Mouse (Mus musculus) left cerebral cortex, adult 8-10 months (tissue): ENCODE results near the gene Wdr90. TPM values are rescaled to one million over a fixed set of nuclear protein-coding genes. Genes with fewer than 3 reads are reported as not detected.

Source experiments
- DNase-seq, 2 experiments: peaks; one replicate each; pipeline ENCODE4 v3.0.0; 2022; ENCODE audit warnings: low spot score in 2 of 2
- total RNA-seq, 4 experiments: library from RNA; stranded (reverse); gene quantifications; 2 replicates each; pipeline ENCODE4 v1.2.4; 2022

The Wdr90 gene
- total RNA-seq, 4 experiments from 2014 or later = 23.4 to 29.1 (median 24.5) TPM

DNA sequence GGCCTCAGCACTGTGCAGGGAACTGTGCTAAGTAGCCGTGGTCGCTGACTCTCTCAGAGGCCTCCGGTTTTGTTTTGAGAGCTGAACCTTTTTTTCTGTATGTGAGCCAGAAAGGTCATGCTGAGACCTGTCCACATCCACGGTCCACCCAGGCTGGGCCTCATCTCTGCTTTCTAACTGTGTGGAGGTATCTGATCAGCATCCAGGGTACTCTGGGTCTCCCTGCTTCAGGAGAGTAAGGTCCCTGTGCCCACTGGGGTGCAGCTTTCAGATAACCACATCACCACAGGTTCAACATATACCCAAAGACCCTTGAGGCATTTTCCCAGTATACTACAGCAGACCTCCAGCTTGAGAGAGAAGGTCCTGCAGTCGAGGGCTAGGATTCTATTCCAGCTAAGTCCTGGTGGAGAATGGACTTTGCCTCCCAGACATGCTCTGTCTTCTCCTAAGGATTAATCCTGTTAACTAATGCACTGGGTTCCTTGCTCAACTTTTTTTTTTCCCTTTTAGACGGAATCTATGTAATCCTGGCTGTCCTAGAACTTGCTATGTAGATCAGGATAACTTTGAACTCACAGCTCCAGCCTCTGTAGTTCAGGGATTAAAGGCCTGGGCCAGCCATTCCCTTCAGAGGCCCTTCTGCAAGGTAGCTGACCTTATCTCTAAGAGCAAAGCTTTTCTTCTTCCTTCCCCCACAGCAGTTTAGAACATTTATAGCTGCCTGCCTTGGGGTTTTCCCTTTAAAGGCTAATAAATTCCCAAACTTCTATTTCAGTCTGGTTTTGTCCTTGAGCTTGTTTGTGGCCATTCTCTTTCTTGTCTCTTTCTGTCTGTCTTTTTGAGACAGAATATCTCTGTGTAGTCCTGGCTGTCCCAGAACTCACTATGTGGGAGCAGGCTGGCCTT is 657 bp upstream of the Wdr90 start:
- DNase-seq = no peak

DNA sequence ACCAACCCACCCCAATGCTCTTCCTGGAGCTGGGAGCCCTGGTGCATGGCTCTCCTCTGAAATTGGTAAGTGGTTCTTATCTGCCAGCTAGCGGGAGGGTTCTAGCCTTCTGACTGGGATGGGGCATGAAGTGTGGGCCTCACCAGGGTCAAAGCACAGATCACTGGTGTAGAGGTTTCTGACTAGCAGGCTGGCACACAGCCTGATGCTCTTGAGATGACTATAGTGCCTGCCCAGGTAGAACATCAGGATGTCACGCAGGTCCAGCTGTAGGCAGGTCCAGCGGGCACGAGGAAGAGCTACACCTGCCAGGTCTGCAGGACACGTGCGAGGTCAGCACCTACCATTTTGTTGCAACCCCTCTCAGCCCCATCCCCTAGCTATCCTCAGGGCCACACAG is 1.1 kb downstream of the Wdr90 start:
- no peak for DNase-seq

DNA sequence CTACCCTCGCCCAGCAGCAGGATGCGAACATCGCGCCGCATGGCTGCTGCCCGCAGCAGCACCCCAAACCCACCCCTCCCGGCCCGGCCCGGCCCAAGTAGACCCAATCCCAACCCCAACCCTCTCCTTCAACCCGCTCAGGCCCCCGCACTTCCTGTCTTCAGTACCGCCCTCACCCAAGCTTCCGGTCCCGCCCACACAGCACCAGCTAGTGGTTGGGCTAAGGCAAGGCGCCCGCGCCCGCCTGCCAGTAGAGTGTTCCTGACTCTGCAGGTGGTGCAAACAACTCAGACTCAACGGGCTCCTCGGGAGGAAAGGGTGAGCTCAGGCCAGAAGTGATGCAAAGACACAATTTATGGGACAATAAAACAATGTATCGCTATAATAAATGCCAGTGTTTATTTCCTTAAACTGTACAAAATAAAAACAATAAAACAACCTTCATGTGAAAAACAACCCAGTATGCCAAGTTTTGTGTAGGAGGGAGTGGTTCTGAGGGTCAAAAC is 16.9 kb downstream of the Wdr90 start, which contains the start of gene Rhot2:
Rhot2 (minus strand) TSS at position 456 of the 506 bp plus-strand sequence.
- DNase-seq = peak; percentile 78 to 94

DNA sequence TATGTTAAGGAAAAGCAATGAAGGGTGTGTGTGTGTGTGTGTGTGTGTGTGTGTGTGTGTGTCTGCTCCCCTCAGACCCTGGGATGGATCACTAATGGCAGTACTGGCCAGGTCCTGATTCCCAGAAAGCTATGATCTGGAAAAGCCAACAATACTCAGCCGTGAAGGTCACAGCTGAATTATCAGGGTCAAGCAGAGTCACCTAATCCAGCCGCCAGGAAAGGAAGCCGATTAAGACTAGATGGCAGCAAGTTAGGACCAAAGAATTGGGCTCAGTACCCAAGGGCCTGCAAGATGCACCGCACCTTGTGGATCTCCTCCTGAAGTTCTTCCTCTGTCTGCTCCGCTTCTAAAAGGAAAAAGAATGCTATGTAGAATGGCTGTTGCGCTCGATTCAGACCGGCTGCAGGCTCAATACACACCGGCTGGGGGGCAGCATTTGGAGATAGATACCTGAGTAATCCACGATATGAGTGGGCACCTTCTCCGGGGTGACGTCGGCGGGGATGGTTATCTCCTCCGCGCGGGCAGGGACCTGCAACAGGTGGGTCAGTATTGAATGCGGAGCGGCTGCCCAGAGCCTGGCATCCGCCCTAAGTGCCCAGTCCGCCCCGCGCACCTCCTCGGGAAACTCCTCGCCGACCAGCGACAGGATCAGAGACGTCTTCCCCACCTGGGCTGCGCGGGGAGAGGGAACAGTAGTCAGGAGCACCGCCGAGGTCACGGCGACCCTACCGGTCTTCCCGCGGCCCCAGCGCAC is 17.5 kb downstream of the Wdr90 start:
- peak in 1 of 2 experiments; percentile 27 for DNase-seq

DNA sequence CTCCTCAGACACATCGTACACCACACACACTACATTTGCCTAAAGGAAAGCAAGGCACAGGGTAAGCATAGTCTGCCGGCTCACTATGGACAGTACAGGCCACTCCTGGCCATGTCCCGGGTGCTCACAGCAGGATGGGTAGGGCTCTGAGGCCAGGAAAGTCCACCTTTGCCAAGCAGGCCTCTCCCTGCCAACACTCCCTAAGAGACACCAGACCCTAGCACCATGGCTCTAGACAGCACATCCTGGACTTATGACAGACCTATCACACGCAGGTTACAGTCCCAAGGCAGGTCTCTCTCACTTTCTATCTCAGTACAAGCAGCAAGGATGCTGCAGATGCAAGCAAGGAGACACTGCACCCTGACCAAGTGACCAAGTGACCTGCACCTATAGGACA is 18.2 kb downstream of the Wdr90 start:
- DNase-seq = no peak

DNA sequence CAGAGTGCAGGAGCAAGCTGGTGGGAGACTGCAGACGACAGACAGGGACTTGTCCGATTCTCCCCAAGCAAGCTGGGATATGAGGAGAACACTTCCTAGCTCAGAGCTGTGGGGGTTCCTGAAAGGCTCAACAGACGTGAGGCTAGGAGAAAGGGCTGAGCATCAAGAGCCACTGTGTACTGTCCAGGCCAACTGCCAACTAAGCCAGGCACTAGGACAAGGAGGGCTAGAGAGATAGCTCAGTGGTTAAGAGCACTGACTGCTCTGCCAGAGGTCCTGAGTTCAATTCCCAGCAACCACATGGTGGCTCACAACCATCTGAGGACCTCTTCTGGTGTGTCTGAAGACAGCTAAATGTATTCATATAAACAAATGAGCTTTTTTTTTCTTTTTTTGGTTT is 18.8 kb downstream of the Wdr90 start:
- DNase-seq = no peak

DNA sequence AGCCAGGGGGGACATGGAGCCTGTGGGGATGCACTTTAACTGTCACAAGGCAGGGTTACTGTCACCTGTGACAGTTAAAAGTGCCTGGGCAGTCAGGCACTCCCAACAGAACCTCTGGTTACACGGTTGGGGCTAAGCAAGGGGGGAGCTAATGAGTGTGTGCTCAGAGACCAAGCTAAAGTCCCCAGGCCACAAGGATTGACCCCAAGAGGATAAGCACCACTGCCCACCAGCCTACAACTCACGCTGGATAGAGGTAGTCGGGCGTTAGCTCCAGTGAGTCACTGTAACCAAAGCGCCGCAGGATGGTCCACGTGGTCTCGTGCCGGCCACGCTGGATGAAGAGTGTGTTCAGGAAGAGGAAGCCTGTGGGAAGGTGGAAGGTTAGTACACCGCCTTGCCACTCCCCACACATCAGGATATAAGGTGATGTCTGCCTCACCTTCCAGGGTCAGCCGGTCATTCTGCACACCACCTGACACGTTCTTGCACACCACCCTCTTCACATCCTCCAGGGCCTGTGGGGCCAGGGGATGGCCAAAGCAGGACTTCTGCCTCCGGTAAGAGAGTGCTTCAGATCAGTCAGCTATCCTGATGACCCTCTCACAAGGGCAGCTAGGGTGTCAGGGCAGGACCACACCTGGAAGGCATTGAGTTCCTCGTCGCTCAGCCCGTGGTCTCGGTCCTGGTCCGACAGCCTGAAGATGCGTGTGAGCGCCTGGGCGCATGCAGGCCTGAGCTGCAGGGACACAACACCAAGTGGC is 20.0 kb downstream of the Wdr90 start, which contains the start of gene Gm20683:
Gm20683 (minus strand) TSS at position 647 of the 764 bp plus-strand sequence.
- DNase-seq = no peak

DNA sequence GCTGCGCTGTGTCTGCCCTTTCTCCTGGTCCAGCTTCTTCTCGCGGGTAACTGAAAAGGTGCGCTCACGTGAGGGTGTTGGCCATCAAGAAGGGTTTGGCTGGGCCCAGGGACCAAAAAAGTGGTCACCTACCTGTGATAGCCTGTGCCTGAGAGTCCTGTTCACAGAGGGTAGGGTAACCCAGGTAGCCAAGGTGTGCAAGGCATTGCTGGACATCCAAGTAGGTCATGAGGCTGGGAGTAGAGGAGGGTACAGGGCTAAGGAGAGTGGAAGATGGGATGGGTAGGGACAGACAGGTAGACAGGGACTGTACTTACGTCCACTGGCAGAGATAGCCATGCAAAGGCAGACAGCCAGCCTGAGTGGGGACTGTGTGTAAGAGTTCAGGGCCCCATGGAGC is 20.8 kb downstream of the Wdr90 start:
- DNase-seq = no peak

DNA sequence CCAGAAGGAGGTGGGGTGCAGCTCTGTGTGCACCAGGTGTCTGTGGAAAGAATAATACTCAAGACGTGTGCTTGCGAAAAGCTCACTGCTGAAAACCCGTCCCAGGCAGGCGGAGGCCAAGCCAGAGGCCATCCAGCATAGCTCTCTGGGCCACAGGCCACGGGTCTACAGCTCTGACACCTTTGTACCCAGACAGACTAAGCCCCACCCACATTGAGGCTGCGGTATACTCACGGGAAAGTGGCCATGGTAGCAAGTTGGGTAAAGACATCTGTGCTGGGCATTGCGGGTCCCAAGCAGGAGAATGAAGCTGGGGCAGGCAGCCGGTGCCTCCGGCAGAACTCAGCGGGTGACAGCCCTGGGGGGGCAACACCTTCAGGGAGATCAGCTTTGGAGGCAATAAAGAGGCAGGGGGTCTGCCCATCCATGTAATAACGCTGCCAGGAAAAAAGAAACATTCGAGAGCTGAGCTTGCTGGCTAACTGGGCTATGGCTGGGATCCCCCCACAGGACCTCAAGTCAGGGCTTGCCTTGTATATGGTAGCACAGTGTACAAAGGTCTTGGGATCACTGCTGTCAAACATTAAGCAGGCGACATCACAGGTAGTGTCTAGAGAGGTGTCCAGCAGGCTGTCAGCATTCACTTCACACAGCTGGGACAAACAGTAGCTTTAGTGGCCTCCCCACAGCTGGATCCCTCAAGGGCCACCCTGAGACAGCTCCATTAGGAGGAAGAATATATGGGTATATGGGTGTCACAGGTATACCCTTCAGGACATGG is 21.7 kb downstream of the Wdr90 start:
- DNase-seq = no peak

DNA sequence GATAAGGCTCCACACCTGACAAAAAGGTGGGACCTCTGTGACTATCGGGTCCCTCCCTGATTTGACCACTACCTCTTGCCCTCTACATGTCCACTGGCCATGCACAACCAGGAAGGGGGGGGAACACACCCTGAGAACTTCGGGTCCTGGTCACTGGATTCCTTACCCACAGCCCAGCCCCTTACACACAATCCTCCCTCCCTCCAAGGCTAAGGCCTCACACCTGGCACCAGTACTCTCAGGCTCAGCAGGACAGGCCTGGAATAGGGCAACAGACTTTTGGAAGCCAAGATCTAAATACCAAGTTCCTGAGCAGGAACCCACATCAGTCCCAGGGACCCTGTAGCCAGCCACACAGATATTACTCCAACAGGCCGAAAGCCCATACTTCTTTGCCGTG is 22.4 kb downstream of the Wdr90 start:
- no peak for DNase-seq

DNA sequence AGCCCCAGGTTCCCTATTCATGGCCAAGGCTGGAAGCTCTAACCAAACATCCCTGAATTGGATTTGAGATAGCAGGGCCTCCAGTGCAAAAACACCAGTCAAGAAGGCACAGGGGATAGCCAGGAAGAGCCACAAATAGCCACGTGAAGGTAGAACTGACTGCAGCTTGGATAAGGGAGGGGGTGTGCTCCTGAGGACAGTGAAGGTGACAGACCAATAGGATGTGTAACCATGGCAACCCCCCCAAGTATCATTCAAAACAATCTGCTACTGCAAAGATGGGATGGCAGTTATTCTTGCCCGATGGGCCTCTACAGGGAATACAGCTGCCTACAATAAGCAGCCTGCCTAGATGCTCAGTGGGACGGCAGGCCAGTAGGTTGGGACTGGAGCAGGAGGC is 23.8 kb downstream of the Wdr90 start:
- no peak for DNase-seq

DNA sequence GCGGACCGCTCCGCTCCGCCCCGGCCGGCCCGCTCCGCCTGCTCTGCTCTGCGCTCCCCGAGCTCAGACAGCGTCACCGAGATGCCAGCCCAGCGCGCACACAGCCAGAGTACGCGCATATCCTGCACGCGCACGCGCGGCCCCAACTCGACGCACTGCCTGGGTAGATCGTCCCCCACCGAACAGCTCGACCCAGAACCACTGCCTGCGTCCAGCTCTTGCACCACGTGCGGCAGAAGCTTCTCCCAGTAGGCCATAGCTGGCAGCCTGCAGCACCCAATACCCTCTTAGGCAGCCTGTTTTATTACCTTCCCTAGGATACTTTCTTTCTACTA is 24.3 kb downstream of the Wdr90 start, which contains the start of gene Rhbdl1:
Rhbdl1 (minus strand) TSS at position 220 of the 335 bp plus-strand sequence.
- DNase-seq = peak in 1 of 2 experiments; percentile 84

DNA sequence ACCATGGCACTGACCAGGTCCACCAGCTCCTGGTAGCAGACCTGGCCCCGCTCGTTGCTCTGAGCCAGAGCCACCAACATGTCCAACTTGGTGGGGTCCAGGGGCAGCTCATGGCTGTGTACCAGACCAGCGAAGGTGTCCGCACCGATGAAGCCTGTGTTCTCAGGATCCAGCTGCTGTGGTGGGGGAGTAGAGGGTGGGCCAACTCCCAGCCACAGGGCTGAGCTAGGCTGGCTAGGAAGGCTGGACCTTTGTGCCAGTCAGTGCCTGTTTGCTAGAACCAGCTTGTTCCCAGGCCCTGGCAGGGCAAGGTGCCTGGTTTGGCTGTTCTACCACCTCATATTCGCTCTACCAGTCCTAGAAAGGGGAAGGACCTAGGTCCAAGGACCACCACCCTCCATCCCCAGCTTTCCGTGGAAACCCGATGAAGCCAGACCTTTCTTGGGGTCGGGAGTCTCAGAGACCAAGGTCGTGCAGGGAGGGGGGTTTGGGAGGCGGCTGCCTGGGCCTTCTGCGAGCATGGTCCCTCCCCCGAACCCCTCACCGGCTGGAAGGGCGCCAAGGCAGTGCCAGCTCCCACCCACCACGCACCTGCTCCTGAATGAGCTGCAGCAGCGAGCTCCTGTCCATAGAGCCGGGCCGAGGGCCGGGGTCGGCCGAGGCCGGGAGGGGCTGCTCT is 24.8 kb downstream of the Wdr90 start:
- peak in 1 of 2 experiments; percentile 42 for DNase-seq

DNA sequence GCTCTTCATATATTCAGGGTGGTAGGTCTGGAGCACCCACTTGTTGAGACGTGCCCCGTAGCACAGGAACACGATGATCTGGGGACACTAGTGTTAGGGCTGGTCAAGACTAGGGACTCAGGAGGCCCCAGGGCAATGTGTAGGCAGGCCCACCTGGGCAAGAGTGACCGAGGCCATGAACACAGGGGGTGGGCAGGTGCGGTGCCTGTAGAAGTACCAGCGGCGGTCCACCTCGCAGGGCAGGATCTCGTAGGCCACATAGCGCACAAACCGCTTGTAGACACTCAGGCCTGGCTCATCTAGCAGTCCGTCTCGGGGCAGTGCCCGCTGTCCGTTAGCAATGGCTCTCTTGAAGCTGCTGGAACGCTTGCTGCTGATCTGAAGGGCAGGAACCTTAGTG is 25.5 kb downstream of the Wdr90 start:
- DNase-seq = no peak

DNA sequence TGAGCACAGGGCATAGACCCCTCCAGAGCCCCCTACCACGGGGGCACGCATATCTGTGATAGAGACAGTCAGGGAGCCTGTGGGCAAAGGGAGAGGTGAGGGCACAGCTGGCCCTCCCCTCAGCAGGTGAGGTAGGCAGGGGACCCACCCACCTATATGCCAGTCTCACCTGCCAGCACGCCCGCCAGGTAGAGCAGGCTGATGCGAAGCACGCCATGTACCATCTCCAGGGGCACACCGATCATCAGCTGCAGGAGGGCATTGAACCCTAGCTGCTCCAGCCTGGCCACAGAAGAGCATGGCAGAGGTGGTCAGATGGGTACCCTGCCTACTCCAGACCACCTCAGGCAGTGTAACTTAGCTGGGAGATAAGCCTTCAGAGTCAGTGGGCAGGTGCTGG is 26.0 kb downstream of the Wdr90 start:
- no peak for DNase-seq

DNA sequence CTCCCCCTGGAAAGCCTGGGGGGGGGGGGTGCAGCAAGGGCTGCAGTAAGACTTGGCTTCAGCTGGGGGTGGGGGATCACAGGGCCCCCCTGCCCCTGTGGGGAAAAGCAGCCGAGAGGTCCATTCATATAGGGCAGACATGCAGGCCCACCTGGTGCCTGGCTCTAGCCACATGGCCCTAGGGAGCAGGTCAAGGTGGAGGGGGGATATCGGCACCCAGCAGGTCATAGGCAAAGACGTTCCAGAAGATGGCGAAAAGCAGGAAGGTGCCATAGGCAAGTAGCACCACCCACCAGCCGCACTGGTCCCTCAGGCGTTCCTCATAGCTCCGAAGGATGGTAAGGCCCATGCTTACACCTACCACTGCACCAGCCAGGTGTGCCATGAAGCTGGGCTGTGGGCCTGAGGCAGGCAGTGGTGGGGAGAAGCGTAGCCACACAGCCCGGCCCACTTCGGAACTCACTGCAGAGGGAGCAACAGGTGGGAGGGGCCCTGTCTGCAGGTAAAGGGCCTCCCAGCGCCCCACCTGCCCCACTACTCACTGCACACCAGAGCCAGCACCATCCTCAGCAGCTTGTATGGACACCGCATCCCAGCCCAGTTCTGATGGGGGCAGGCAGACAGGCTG is 26.6 kb downstream of the Wdr90 start:
- no peak for DNase-seq

DNA sequence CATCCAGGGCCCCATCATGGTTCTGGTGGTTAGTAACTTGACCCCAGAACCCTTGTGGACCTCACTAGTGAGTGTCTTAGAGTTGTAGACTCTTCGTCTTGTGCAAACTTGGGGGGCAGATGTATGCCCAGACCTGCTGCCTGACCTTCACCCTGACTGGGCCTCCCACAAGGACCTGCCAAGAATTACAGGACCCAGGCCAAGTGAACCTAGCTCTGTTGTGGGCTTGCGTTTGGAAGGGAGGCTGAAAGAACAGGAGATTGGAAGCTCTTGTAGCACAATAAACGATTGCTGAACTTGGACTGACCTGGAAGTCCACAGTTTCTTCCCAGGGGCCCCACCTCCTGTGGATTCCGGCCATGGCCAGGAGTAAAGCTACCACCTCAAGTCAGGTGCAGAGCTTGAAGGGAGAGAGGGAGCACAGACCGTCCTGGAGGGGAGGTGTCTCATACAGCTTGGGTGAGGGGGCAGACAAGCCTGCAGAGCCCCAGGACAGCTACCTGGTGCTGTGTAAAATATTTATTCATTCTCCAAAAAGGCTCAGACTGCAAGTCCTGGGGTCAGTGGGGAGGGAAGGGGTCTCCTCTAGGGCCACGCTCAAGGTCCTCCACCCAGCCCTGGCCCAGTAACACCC is 27.2 kb downstream of the Wdr90 start:
- no peak for DNase-seq

DNA sequence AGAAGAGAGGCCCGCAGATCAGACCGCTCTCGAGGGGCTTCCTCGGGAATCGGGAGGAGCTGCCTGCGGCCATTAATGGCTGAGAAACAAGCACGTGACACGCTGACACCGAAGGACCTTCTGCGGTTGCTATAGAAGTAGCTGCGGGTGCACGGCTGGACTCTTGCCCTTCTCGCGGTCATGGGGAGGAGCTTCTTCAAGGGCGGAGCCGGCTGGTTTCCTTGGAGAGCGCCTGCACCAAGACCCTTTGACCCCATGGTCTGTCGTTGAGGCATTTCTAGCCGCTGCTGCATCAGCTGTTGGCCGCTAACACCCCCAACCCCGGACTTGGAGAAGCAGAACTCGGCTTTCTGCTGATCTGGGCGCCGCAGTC is 28.0 kb downstream of the Wdr90 start, which contains the start of gene Stub1:
Stub1 (minus strand) TSS at position 114 of the 373 bp plus-strand sequence.
- DNase-seq = peak in 1 of 2 experiments; percentile 87
